Mouse (Mus musculus) cerebellum, postnatal 25 days (tissue): ENCODE measurements around the gene Umodl1.
A peak's percentile ranks its signal among the peaks of the same experiment; 100 is the strongest.

Source experiments
- DNase-seq, 2 experiments: peaks; one replicate each; pipeline ENCODE4 v3.0.0; 2021; ENCODE audit warnings: mixed read lengths in 2 of 2

The Umodl1 gene

DNA sequence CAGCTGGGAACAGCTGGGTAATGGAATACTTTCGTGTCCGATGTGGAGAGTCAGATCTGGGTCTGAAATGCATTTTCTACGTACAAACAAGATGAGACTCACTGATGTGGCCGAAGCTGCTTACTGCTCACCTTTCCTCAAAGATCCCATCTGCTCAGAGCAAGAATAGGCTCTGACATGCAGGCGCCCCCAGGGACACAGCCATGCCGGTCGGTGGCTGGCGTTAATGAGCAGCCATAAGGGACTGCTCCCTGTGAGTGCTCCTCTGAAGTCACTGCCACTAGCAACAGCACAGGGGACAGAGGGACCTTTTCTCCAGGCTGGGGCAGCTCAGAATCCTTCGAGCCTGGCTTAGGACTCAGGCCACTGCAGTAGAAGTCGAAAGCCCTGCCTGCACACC is at the start of gene Umodl1:
Gene Umodl1 (plus strand): TSS at position 301 of the 400 bp plus-strand sequence.
- no peak for DNase-seq

DNA sequence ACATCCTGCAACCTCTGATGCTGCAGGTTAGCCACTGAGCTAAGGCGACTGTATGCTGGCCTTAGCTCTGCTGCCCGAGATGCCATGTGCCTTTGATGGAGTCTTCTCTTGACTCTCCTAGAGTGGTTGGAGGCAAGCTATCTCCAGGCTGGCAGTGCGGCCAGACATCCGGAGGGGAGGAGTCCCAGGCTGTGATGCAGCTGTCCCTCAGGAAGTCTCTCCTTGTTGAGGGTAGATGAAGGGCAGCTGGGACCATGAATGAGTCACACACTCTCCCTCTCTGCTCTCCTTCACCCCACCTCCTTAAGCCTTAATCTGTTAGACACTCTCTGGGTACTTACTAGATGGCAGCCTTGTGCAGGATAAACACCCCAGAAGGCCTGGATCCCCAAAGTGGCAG is 46.9 kb upstream of the Umodl1 start:
- no peak for DNase-seq

DNA sequence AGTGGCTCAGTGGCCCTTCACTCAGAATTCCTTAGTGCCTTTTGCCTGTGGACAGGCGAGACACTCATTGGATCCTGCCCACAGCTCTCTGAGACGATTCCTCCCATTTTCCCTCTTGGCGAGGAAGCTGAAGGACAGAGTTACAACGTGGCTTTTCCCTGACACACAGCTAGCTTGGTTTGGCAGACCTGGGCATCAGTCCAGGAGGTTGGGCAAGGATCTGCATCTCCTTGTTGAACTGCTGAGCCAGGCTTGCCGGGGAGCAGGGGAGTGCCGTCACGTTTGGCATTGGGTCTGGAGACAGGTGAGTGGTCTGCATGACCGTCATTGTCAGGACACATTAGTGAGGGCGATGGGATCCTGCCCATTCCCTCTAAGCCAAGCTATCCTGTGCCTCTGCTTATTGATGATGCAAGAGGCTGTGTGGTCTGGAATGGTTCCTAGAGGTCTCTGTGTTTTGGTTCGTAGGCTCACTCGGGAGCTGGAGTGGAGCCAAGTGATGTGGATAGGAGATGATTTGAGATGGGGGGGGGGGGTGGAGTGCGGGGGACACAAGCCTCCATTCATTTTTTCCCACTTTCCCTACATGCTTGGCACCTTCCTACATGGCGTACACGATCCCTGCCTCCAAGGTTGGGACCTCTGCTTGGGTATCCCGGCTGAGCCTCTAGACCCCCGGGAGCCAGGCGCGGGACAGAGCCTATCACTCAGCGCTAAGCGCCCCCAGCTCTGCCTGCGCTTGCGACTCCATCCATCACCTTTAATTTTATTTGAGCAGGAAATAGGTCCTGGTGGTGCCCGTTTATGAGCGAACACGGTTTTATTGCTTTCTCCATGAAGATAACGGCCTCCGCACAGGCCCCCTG is 43.3 kb upstream of the Umodl1 start:
- peak; percentile 50 to 71 for DNase-seq

DNA sequence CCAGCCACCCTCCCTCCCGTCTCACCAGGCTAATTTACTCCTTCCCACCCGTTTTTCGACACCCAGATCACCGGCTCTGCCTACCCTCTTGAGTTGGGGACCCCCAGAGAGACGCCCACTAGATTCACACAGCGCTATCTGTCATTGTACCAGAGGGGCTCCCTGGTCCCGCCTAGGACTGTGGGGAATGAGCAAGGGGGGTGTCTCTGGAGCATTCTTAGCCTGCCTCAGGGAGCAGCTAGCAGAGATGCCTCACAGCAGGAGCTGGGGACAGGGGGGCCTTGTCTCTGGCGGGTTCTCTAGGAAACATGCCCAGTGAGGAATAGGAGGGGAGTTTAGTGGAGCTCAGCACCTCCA is 42.7 kb upstream of the Umodl1 start:
- DNase-seq, result no peak

DNA sequence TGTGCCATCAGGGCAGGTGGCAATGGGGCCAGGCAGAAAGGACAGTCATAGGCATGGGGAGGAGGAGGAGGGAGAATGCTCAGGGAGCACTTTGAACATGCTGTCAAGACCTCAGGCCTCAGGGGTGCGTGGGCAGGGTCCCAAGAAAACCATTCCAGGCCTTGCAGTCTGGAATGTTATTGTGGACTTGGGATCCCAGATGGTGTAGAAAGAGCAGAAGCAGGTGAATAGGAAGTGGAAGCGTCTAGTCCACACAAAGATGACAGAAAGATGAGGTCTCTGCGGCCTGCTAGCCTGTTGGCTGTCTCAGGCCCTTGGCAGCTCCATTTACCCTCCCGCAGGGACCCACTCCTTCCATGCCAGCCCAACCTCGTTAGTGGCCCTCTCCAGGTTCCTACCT is 41.9 kb upstream of the Umodl1 start:
- DNase-seq, result peak; percentile 23 to 40

DNA sequence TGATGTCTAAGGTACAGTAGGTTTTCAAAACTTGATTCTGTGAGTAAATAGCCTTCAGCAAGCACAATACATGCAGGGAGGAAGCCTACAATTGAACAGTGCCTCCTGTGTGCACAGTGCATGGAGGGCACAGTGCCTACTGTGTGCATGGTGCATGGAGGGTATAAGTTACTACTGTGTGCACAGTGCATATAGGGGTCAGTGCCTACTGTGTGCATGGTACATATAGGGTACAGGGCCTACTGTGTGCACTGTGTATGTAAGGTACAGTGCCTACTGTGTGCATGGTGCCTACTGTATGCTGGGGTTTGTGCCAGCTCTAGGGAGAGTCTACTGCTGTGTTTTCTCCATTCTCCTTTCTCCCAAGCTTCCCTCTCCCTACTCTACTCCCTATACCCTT is 40.2 kb upstream of the Umodl1 start:
- no peak for DNase-seq

DNA sequence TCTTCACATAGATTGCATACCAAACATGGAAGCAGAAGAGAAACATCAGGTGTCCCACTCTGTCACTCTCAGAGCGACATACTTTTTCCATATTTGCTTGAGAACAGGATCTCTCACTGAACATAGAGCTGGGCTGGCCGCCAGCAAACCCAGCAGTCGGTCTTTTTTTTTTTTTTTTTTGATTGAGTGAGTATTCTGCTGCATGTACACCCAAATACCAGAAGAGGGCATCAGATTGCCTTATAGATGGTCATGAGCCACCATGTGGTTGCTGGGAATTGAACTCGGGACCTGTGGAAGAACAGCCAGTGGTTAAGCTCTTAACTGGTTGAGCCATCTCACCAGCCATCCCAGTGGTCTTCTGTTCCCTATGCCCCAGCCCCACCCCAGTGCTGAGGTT is 30.9 kb upstream of the Umodl1 start:
- DNase-seq, result peak in 1 of 2 experiments; percentile 34

DNA sequence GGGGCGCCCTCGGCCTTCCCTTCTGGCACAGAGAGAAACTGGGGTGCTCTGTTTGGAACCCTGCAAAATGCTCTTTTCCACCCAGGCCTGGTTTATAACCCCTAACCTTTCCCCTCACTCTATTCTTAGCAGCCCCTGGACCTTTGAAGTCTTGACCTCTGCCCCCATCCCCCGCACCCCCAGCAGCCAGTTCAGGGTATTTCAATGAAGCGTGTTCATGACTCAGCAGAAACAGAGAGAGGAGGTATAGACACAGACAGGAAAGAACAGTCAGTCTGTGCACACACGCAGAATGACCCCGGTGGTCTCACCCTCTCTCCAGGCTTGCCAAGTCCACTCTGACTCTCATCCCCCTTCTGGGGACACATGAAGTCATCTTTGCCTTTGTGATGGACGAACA is 23.6 kb upstream of the Umodl1 start:
- DNase-seq, result no peak

DNA sequence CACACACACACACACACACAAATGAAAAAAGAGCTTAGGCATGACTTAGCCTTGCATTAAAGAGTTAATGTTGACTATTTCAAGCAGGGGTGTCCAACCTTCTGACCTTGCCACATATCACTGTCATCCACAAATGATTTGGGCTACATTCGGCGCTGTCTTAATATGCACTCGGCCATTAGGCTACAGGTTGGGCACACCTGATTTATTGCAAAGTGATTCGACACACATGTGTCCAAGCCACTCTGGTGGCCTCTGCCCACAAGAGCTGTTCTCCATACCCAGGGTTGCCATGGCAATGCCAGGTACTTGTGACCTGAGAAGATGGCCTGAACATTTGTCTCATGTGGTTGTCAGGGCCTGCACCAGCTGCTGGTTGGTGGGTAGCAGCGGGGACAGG is 21.6 kb upstream of the Umodl1 start:
- no peak for DNase-seq

DNA sequence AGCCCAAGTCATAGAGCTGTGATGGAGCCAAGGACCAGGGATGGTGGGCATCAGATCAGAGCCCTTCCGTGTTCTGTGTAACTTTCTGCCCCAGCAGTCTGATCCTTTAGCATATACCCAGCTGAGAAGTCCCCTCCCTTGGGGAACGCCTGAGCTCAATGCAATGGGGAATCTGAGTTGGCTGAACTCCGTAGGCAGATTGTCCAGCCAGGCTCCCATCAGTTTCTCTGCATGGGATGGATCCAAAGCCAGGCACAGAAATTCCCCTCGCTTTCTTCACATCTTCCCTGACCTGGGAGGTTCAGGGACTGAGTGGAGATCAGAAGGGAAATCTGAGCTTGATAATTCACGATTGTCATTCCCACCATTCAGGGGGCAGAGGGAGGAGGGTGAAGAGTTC is 19.1 kb upstream of the Umodl1 start:
- DNase-seq, result peak; percentile 36 to 49

DNA sequence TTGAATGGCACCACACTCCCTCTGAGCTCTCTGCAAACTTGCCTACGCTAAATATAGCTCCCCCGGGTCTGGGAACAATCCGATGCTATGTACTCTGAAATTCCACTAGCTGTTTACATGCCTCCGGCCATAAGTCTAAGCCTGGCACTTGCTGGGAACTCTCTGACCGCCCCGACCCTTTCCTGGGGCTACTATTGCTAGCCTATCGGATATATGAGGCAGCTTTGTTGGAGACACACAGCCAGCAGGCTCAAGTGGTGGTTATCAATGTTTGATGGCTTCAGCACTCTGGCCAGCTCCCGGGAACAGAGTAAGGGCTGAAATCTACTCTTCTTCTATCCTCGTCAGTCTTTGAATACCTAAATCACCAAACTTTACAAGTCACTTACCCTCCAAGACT is 15.9 kb upstream of the Umodl1 start:
- no peak for DNase-seq

DNA sequence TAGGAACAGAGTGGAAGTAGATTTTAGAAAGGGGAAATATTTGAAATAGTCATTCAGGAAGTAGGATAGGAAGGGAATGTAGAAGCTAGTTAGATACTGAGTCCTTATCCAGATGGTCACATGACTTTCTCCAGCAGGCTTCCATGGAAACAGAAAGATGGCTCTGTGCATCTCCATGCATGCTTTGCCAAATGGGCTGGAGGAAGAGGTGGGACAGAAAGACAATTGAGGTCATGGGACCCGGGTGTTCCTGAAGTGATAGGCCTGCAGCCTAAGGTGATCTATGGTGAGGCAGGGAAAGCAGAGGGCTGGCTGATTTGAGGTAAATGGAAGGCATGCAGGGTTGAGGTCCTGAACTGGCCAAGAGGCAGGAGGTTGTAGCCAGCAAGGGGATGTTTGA is 6.1 kb upstream of the Umodl1 start:
- DNase-seq, result no peak

DNA sequence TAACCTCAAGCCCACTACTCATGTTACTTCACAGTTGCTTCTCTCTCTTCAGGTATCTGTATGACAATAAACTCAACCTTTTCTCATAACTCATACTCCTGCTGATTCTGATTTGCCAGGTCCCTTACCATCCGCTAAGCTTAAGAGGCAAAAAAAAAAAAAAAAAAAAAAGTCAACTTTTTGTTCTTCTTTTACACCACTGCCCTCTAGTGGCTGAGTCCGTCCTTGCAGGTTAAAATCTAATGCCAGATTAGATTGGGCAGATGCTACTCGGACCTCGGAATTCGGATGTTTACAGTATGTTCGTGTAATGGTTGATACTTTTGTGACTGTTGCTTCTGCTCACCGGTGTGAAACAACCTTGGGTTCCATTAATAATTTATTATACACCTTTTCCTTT is 3.7 kb upstream of the Umodl1 start:
- peak; percentile 63 to 84 for DNase-seq

DNA sequence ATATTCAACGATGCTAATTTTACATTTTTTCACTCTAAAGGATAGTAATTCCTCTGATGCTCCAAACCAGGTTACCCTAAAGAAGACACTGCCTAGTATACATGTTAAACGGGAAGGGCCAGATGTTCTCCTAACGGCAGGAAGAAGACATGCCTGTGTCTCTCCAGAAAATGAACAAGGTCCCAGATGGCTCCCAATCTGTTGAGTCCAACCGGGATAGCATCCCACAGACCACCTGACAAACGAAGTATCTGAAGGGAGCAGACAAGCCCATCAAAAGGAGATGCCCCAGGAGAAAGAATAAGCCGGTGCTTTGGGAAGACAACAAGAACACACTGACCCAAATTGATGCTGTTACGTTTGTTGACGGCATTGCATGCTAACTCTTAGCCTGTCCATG is 2.8 kb upstream of the Umodl1 start:
- DNase-seq, result no peak

DNA sequence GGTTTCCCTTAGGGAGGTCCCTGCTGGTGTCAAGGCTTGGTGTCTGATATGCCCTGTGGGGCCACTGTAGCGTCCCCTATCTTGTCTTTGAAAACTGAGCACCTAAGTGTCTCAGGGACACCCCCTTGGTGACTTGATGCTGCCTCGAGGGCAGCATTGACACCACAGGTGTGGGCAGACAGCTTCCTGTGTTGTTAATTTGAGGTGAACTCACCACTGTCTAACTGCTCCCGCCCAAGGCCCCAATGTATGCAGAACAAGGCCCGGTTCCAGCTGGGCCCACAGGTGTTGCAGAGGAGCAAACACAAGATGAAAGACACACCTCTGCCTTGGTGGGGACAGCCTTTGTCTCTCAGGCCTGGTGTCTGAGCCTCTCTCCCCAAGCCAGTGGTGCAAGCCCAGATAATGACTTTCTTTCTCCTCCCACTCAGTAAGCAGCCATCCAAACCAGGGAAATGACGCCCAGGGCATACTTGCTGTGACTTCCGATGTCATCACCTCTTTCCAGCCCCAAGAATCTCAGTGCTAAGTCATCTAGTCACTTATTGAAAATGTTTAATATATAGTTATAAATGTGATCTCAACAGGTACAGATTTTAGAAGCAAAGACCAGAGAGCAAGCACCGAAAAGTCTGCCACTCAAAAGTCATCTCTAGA is 7.6 kb downstream of the Umodl1 start:
- DNase-seq, result no peak

DNA sequence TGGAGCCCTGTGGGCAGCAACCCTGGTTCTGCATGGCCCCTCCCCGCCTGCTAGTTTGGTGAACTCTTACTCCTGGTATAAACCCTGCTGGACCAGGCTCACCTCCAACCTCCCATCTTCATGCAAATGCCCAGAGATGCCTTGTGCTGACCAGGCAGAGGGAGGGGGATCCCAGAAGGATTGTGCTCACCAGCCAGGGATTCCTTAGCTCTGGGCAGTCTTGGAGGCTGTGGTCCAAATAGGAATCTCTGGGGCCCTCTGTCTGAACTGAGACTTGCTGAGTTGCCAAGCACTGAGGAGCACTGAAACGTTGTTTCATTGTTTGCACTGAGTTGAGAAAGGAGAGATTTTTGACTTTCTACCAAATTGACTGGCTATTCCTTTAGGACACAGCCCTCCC is 8.4 kb downstream of the Umodl1 start:
- DNase-seq, result peak in 1 of 2 experiments; percentile 24

DNA sequence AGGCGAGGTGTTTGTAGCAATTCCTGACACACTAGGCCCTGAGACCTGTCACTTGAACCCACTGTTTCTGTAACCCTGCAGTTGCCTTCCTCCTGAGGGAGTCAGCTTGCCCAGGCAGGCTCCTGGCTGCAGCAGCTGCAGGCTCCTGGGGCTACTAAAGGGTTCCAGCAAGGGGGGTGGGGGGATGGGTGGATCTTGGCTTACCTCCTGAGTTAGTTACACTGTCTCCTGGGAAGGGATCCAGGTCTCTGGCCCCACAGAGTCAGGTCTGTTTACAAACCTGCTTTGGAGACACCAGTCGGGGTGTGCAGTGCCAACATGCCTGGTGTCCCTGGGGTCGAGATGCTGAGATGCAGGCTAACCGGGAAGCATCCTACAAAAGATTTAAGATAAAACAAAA is 15.5 kb downstream of the Umodl1 start:
- peak; percentile 24 to 53 for DNase-seq

DNA sequence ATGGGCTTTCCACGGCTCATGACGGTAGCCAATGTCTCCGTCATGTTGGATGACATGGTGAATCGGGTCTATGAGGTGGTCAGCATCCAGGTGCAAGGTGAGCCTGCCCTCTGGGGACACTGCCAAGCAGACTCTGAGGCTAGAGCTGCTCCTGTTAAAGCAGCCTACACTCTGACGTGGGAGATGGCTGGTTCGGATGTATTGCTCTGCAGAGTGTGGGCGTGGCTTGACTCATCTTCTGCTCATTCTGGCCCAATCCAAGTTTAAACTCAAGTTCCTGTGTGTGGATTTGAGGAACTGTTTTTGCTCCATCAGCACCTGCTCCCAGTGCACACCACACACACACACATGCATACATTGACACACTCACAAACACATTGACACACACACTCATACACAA is 17.4 kb downstream of the Umodl1 start:
- no peak for DNase-seq

DNA sequence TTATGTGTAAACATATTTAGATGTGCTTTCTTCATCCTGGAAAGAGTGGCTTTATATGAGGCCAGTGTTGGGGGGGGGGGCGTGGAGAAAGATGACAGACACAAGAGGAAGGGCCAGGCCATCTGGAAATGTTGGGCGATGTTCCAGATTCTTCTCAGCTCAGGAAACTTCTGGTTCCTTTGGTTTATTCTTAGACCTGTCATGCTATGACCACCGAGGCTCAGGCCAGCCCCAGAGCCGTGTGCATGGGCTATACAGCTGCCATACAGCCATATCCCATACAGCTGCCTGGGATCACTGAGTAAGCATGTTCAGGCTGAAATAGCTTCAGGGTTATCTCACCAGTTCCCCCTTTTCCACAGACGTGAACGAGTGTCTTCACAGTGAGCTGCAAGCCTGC is 18.9 kb downstream of the Umodl1 start:
- DNase-seq, result no peak

DNA sequence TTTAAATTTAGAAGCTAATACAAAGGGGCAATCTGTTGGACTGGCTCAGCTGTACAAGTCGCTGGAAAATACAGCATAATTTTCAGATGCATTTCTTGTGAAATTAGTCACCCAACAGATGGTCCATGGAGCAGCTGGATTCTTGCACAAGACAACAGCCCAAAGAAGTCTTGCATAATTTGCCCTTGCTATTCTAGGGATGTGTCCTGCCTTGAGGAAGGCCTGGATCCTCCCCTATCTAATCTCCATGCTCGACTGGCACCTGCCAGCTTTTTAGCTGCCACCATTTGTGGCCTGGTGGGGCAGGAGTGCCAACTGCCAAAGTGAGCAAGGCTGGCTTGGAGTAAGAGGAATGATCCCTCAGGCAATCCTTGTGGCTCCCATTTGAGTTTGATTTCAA is 22.9 kb downstream of the Umodl1 start:
- peak; percentile 21 to 39 for DNase-seq

DNA sequence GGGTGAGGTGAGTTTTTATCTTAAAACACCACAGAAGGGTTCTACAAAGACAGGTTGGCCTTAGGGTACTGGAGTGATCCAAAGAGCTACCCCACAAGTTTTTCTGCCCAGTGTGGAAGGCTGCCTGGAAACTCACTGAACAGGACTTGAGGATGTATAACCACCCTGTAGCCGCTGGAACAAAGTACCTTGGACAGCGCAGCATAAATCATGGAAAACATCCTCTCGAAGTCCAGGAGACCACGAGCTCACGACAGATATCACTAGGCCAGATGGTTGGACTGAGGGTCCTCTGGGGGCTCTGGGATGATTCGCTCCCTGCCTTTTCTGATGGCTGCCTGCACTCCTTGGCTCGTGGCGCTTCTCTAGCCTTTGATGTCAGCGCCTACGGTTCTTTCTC is 24.1 kb downstream of the Umodl1 start:
- DNase-seq, result no peak

DNA sequence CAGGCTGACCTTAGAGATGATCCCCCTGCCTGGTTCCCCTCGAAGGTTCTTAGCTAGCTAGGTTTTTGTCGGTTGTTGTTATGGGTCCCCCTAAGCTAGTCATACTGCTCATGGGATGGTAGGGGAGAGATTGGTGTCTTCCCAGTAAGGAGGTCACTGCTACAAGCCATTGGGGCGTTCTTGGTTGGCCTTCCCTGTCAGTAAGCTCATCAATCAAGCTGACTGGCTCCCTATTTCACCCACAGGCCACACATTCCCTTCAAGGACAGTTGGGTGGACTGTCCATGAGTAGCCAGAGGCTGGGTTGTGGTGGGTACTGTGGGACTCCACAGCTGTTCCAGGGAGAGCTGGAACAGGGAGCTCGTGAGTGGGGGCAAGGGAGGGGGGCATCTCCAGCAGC is 29.1 kb downstream of the Umodl1 start:
- no peak for DNase-seq

DNA sequence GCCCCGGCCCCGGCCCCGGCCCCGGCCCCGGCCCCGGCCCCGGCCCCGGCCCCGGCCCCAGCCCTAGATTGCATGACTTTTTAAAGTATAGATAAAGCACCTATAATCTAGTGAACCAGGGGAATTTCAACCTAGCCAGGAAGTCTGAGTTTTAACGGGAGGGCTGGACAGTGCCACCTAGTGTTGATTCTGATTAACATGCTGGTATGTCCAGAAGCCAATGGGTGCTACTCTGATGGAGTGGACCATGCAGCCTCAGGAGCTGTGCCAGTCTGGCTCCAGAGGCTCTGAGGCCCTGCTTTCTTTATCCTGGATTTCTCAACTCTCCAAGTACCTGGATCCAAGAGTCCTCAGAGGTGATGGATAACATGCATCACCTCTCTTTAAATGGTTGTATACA is 35.8 kb downstream of the Umodl1 start:
- peak; percentile 24 to 55 for DNase-seq

DNA sequence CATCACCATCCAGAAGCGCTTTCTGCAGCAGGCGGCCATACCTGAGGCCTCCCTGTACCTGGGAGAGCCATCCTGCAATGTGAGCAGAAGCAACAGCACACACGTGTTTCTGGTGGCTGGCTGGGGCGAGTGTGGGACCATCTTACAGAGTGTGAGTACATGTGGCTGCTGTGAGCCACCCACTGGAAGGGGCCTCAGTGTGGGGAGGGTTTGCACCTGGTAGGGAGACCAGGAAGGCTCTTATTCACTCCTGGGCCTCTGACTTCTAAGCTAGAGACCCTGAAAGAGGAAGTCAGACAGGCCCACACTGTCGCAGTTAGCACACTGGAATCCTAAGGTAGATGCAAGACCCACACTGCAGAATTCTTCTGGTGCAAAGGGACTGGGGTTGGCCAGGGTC is 41.9 kb downstream of the Umodl1 start:
- no peak for DNase-seq

DNA sequence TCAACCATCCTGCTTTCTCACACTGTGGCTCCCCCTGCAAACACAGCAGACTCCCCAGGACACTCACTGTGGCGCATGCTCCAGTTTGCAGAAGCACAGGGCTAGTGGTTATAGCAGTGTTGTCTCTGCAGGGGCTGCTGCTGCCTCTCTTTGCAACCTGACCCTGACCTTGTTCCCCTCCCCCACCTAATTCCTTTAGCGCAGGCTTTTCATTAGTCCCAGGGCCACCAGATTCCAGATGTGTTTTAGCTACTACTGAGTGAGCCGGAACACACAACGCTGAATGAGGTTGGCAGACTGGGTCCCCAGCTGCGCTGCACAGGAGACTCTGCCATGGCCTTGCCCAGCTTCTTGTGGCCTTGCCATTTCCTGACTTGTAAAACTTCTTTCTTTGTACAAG is 46.5 kb downstream of the Umodl1 start:
- DNase-seq, result no peak
